Mouse (Mus musculus) midbrain, embryonic 12.5 days (tissue): ENCODE results near the gene Gfod1. TPM values are rescaled to one million over a fixed set of nuclear protein-coding genes. Genes with fewer than 3 reads are reported as not detected.

Source experiments
- ATAC-seq: fragments of 200-750 bp; cut with Nextera tagmentation; 2 replicates; pipeline ENCODE4 v1.8.0; 2017; ENCODE audit warnings: low read depth, moderate TSS enrichment, moderate library complexity; ENCODE audit not compliant: low FRiP score
- H3K27ac ChIP-seq: fragments of 300-500 bp; sonication (generic); replicated peaks from 2 replicates; pipeline ENCODE4 v1.5.1; 2016; ENCODE audit warnings: mild to moderate bottlenecking
- H3K27me3 ChIP-seq: fragments of 300-500 bp; sonication (generic); 2 replicates; pipeline ENCODE4 v1.6.1; 2016; ENCODE audit warnings: mild to moderate bottlenecking
- H3K36me3 ChIP-seq: fragments of 300-500 bp; sonication (generic); 2 replicates; pipeline ENCODE4 v1.6.1; 2016
- H3K4me1 ChIP-seq: fragments of 300-500 bp; sonication (generic); 2 replicates; pipeline ENCODE4 v1.6.1; 2016
- H3K4me2 ChIP-seq: fragments of 300-500 bp; sonication (generic); replicated peaks from 2 replicates; pipeline ENCODE4 v1.6.1; 2016; ENCODE audit warnings: mild to moderate bottlenecking, moderate library complexity
- H3K4me3 ChIP-seq: fragments of 300-500 bp; sonication (generic); 2 replicates; pipeline ENCODE4 v1.5.1; 2016; ENCODE audit warnings: mild to moderate bottlenecking
- H3K9ac ChIP-seq: fragments of 300-500 bp; sonication (generic); replicated peaks from 2 replicates; pipeline ENCODE4 v1.6.1; 2016; ENCODE audit warnings: mild to moderate bottlenecking, moderate library complexity
- H3K9me3 ChIP-seq: fragments of 300-500 bp; sonication (generic); 2 replicates; pipeline ENCODE4 v1.6.1; 2016; ENCODE audit warnings: mild to moderate bottlenecking
- WGBS: fragments of 180-500 bp; shearing (Covaris S2); methylation state at CpG from one replicate; pipeline ENCODE4 v1.1.7; 2016; 5-methylcytosine and 5-hydroxymethylcytosine counted together
- polyA plus RNA-seq: library from polyadenylated mRNA; unstranded; fragments of >200 nt; fragmentation: Nextera tagmentation; extraction: Ambion mirVana; gene quantifications from 2 replicates; pipeline ENCODE4 v1.2.1, GENCODE M21; 2016

Gfod1 gene
- polyA plus RNA-seq, 1 experiment from 2014 or later, result 1.6 TPM

DNA sequence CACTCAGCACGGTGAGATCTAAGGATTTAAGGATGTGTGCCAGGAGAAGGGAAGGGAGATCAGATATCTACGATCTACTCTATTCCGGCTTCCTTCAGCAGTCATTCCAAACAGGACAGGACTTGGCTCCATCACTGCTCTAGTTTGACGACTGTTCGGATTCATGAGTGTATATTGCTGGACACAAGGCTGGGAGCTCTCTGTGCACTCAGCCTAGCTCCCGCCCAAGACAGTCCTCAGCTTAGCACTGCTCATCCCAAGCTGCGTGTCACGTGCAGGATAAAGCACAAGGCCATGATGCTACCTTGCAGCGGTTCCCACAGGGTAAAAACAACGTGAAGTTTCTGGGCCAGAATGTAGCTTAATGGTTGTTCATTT, 33.8 kb downstream of the Gfod1 start:
- ATAC-seq, result peak; percentile 54
- peaks cover 29% of the 10 kb centered on the region for H3K4me1 ChIP-seq
- H3K36me3 ChIP-seq, result no peaks in the 10 kb centered on the region
- H3K9me3 ChIP-seq, result no peaks in the 10 kb centered on the region
- H3K4me2 ChIP-seq, result no peak overlapping the region
- H3K4me3 ChIP-seq, result no peak overlapping the region
- peaks cover 68% of the 10 kb centered on the region for H3K27me3 ChIP-seq
- H3K9ac ChIP-seq, result no peak overlapping the region
- 44% methylated on average over 10 of the region's 10 CpGs for WGBS
- H3K27ac ChIP-seq, result peak overlapping the region; percentile 74

DNA sequence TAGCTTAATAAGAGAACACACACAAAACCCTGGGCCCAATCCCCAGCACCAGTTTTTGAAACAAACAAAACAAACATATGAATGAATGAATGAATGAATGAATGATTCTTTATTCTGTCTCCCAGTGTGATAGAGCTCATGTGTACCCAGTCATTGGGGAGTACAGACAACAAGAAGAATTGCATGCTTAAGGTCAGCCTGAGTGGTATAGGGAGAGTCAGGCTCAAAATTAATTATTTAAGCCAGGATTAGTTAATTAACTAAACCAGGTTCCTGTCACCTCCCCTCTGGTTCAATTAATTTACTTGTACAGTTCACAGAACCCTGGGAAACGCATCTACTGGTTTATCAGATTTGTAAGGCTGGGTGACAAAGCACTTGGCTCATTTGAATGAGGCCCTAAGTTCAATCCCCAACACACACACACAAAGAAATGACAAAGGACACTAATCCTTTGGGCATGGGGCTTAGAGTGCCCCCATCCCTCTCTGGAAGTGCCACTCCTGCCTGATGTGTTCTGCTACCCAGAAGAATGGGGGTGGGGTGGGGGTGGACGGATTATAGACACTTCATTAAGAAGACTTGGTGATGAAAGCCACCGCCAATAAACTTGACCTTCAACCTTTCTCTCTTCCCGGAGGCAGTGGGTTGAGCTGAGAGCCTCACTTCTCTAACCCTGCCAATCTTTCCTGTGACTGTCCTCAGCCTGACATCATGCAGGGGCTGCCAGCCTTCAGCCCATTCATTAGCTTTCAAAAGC, 34.3 kb downstream of the Gfod1 start:
- Histone ChIP-seq H3K9ac (no peak overlapping the region), H3K9me3 (no peaks in the 10 kb centered on the region), H3K4me1 (peaks cover 35% of the 10 kb centered on the region), H3K4me2 (no peak overlapping the region), H3K27me3 (peaks cover 68% of the 10 kb centered on the region), H3K36me3 (no peaks in the 10 kb centered on the region), H3K4me3 (no peak overlapping the region), H3K27ac (peak overlapping the region; percentile 74)
- 7% methylated on average over 4 of the region's 4 CpGs for WGBS
- peak; percentile 89 for ATAC-seq

DNA sequence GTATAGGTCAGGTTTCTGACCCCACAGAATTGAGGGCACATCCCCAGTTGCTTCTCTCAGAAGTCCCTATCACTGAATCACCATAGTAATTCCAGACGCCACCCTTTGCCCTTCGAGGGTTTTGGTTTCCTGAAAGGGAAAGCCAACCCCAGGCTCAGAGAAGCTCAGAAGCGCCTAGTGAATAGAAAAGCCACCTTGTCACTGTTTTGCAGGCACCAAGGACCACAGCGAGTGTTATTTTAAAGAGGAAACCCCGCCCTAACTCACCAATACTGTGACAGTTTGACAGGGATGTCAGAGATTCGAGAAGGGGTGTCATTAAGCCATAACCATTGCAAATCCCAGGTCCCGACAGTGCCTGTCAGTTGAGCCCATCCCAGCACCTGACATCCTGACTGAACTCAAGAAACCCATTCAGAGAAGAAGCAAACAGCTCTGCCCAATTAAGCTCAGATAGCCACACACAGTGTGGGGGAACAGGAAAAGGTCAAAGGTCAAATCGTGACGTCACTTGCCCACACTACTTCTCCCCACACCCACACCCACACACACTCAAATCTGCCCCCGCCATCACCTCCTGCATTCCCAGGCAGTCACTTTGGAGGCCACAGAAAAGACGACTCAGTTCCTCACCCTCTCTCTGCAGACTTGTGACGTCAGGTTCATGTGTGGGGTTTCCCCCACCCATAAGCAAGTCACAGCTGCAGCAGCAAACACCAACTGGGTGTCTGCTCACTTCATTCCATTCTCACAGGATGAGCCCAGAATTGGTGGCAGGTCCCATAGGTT, 35.2 kb downstream of the Gfod1 start:
- Histone ChIP-seq H3K9ac (no peak overlapping the region), H3K27me3 (peaks cover 72% of the 10 kb centered on the region), H3K9me3 (no peaks in the 10 kb centered on the region), H3K4me3 (no peak overlapping the region), H3K4me2 (no peak overlapping the region), H3K36me3 (no peaks in the 10 kb centered on the region), H3K27ac (no peak overlapping the region), H3K4me1 (peaks cover 32% of the 10 kb centered on the region)
- WGBS, result 36% methylated on average over 12 of the region's 12 CpGs
- no peak for ATAC-seq

DNA sequence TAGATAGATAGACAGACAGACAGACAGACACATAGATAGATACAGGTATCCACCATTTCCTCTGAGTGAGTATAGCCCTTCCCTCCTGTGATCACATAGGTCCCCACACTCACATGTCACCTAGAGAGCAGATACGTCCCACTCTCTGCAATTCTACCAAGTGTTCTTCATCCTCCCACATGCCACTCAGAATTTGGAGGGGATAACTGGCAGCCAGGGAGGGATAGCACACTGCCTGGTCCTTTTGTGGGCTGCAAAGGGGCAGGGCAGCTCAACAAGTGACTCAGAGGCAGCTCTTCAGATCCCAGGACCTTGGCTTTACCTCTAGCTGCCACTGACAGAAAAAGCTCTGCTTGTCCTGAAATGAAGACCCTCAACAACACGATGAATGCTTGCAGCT, 36.1 kb downstream of the Gfod1 start:
- WGBS, result 86% methylated on average over 2 of the region's 2 CpGs
- Histone ChIP-seq H3K27me3 (peaks cover 66% of the 10 kb centered on the region), H3K9me3 (no peaks in the 10 kb centered on the region), H3K36me3 (no peaks in the 10 kb centered on the region), H3K27ac (no peak overlapping the region), H3K9ac (no peak overlapping the region), H3K4me3 (no peak overlapping the region), H3K4me2 (no peak overlapping the region), H3K4me1 (peaks cover 31% of the 10 kb centered on the region)
- ATAC-seq, result no peak

DNA sequence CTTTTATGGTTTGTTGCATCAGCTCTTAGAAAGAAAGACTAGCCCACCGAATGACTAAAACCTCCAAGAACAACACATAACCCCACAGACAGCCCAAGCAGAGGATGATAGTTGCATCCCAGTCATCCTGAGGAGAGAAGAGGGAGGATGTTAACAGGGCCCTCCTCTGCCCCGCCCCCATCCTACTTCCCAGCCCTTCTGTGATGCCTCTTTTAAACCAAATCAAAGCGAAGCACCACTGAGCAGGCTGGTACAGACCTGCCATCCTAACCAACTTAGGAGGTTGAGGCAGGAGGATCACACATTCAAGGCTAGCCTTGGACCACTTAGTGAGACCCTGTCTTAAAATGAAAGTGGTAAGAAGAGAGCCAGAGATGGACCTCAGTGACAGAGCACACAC, 36.8 kb downstream of the Gfod1 start:
- H3K36me3 ChIP-seq, result no peaks in the 10 kb centered on the region
- no peak overlapping the region for H3K9ac ChIP-seq
- H3K27me3 ChIP-seq, result peaks cover 59% of the 10 kb centered on the region
- no peak overlapping the region for H3K4me3 ChIP-seq
- H3K27ac ChIP-seq, result no peak overlapping the region
- no peak overlapping the region for H3K4me2 ChIP-seq
- 85% methylated on average over 3 of the region's 3 CpGs for WGBS
- no peaks in the 10 kb centered on the region for H3K9me3 ChIP-seq
- ATAC-seq, result no peak
- H3K4me1 ChIP-seq, result peaks cover 31% of the 10 kb centered on the region

DNA sequence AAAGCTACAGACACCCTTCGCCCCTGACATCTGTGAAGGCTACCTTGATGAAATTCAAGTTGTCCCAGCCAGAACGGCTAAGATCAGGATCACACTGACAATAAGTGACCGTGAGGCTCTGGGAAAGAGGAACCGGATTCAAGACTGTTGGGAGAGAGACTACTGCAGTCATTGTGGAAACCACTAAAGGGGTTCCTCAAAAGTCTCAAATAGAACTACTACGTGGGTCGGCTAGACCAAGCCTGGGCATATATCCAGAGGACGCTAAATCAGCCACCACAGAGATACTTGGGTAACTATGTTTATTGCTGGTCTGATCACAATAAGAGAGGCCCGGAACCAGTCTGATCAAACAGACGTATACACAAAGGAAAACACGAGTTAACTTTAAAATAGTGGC, 37.6 kb downstream of the Gfod1 start:
- no peak for ATAC-seq
- 93% methylated on average over 10 of the region's 10 CpGs for WGBS
- no peak overlapping the region for H3K4me2 ChIP-seq

DNA sequence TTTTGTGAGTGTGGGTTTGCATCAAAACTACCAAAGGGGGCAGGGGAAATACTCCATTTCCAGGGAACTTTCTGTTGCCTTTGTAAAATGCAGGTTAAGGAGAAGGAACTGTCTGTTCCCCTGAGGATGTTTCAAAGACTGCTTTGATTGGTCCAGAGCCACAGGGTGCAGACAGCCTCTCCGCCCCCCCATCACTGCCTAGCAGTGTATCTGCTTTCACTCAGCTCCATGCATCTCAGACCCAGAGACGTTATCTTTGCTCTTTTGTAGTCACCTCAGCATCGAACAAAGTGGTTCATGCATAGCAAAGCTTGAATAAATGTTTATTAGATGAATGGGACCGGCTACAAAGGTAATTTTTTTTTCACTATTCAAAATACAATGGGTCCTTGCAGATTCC, 38.9 kb downstream of the Gfod1 start:
- Histone ChIP-seq H3K36me3 (no peaks in the 10 kb centered on the region), H3K4me1 (peaks cover 27% of the 10 kb centered on the region), H3K4me3 (no peak overlapping the region), H3K9me3 (no peaks in the 10 kb centered on the region), H3K9ac (no peak overlapping the region), H3K27me3 (peaks cover 43% of the 10 kb centered on the region), H3K4me2 (no peak overlapping the region), H3K27ac (no peak overlapping the region)
- 27% methylated on average over 4 of the region's 4 CpGs for WGBS
- ATAC-seq, result no peak

More for the DNA sequence above, 37.6 kb downstream of the Gfod1 start:
- H3K27ac ChIP-seq, result no peak overlapping the region
- no peaks in the 10 kb centered on the region for H3K9me3 ChIP-seq
- H3K4me3 ChIP-seq, result no peak overlapping the region
- no peak overlapping the region for H3K9ac ChIP-seq
- no peaks in the 10 kb centered on the region for H3K36me3 ChIP-seq
- H3K27me3 ChIP-seq, result peaks cover 52% of the 10 kb centered on the region
- H3K4me1 ChIP-seq, result peaks cover 31% of the 10 kb centered on the region

DNA sequence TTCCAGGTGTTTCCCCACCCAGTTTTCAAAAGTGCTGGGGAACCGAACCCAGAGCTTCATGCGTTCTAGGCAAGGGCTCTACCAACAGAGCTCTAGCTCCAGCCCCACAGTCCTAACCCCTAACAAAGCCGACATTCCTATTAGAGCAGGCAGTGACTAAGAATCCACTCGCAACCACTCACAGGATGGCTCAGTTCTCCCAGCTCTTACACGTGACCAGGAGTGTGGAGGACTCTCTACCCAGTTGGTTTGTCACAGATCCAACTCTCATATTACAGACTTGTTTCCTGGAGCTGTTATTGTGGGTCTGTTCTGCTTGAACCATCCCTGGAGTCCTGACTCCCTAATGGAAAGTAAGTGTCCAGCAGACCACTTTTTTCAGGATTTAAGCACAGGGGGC, 40.3 kb downstream of the Gfod1 start:
- ATAC-seq, result no peak
- 83% methylated on average over 5 of the region's 5 CpGs for WGBS

DNA sequence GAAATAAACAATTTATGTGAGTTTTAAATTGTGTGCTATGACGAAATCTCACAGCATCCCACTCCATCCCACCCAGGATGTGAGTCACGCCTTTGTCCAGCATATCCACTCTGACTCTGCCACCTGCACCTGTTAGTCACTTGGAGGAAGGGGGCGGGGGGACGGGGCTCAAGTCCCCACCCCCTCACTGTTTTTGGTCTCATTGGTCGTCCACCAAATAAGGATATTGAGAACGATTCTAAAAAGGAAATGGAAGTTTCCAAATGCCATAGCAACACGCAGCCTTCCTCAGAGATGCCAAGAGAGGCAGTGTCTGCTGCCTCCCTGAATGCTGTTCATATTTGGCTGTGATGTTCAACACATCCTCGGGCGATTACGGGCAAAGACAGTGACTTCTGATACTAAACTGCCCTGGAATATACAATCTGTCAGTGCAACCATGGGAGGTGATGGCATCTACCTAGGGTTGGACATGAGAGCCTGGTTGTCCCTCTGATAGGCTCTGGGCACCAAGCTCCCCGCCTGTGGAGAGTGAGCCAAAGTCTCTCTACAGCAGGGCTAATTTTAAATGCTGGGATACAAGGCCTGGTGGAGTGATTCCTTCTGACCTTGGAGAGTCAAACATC, 41.7 kb downstream of the Gfod1 start:
- ATAC-seq, result no peak
- peaks cover 26% of the 10 kb centered on the region; the same call in 1 of the 2 replicates for H3K27me3 ChIP-seq
- H3K27ac ChIP-seq, result no peak overlapping the region
- H3K36me3 ChIP-seq, result no peaks in the 10 kb centered on the region
- 91% methylated on average over 11 of the region's 11 CpGs for WGBS
- peaks cover 7% of the 10 kb centered on the region for H3K4me1 ChIP-seq
- H3K9ac ChIP-seq, result no peak overlapping the region
- no peak overlapping the region for H3K4me3 ChIP-seq
- H3K4me2 ChIP-seq, result no peak overlapping the region
- no peaks in the 10 kb centered on the region for H3K9me3 ChIP-seq

More for the DNA sequence above, 40.3 kb downstream of the Gfod1 start:
- H3K4me3 ChIP-seq, result no peak overlapping the region
- peaks cover 38% of the 10 kb centered on the region for H3K27me3 ChIP-seq
- H3K9me3 ChIP-seq, result no peaks in the 10 kb centered on the region
- no peak overlapping the region for H3K4me2 ChIP-seq
- H3K4me1 ChIP-seq, result peaks cover 12% of the 10 kb centered on the region
- H3K27ac ChIP-seq, result no peak overlapping the region
- H3K9ac ChIP-seq, result no peak overlapping the region
- H3K36me3 ChIP-seq, result no peaks in the 10 kb centered on the region

DNA sequence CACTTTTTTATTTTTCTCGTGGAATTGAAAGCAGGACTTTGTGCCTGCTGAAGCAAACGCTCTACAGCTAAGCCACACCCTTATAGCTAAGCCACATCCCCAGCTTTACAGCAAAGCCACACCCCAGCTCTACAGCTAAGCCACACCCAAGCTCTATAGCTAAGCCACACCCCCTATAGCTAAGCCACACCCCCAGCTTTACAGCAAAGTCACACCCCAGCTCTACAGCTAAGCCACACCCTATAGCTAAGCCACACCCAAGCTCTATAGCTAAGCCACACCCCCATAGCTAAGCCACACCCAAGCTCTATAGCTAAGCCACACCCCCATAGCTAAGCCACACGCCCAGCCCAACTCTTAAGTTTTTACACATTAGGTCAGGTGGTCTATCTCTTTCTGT, 42.7 kb downstream of the Gfod1 start:
- 73% methylated on average over 3 of the region's 3 CpGs for WGBS
- Histone ChIP-seq H3K9me3 (no peaks in the 10 kb centered on the region), H3K4me2 (no peak overlapping the region), H3K27ac (no peak overlapping the region), H3K27me3 (peaks cover 22% of the 10 kb centered on the region; the same call in 1 of the 2 replicates), H3K4me3 (no peak overlapping the region), H3K9ac (no peak overlapping the region), H3K4me1 (peaks cover 7% of the 10 kb centered on the region), H3K36me3 (no peaks in the 10 kb centered on the region)
- ATAC-seq, result no peak

DNA sequence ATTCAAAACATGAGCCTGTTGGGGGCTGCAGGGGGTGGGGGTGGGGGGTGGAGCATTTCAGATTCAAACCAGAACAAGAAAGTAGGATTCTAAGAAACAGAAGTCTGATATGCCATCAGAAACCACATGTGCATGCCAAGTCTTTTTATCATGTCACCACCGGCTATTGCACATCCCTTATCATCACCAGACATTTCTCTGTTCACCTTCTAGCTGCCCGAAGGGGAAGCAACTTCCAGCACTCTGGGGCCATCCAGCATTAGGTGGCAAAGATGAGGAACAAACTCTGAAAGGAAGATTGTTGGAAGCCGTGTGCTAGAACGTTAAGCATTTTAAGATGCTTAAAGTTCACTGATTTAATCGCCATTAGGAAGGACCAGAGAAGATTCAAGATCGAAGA, 43.2 kb downstream of the Gfod1 start:
- 83% methylated on average over 6 of the region's 6 CpGs for WGBS
- Histone ChIP-seq H3K4me1 (peaks cover 7% of the 10 kb centered on the region), H3K27ac (no peak overlapping the region), H3K27me3 (peaks cover 17% of the 10 kb centered on the region; the same call in 1 of the 2 replicates), H3K4me3 (no peak overlapping the region), H3K4me2 (no peak overlapping the region), H3K36me3 (no peaks in the 10 kb centered on the region), H3K9me3 (no peaks in the 10 kb centered on the region), H3K9ac (no peak overlapping the region)
- ATAC-seq, result no peak

DNA sequence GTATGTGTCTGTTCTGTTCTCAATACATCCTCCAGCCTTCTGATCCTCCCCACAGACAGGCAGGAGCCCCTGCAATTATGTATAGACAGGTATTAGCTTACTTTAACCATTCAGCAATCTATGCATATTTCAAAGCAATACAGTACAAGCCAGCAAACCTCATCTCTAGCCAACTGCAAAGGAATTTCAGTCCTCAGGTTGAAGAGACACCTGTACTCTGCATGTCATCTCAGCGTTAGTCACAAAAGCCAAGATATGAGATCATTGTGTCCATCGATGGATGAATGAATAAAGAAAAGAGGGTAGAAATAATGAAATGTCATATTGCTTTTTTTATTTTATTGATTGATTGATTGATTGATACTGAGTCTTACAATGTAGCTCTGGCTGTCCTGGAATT, 47.5 kb downstream of the Gfod1 start:
- no peak for ATAC-seq
- Histone ChIP-seq H3K9ac (no peak overlapping the region), H3K9me3 (no peaks in the 10 kb centered on the region), H3K4me3 (no peak overlapping the region), H3K4me2 (no peak overlapping the region), H3K4me1 (no peaks in the 10 kb centered on the region; the same call in 1 of the 2 replicates), H3K27me3 (0 out of 2 replicates have a peak, but pooled peaks cover 3% of the 10 kb centered on the region), H3K36me3 (no peaks in the 10 kb centered on the region), H3K27ac (no peak overlapping the region)
- WGBS, result 93% methylated on average over 2 of the region's 2 CpGs
